Mouse (Mus musculus) testis, adult 2 months (tissue): ENCODE results near the gene Nolc1.

Experiments used
- CTCF ChIP-seq: fragments of 200-500 bp; IDR thresholded peaks from 2 replicates; pipeline ENCODE4 v1.5.1; 2012; ENCODE audit warnings: low read depth, mild to moderate bottlenecking, inconsistent platforms, low read length, moderate library complexity; ENCODE audit not compliant: control insufficient read depth, insufficient read depth, insufficient replicate concordance
- POLR2A ChIP-seq: fragments of 200-500 bp; IDR thresholded peaks from 2 replicates; pipeline ENCODE4 v1.6.1; 2012; ENCODE audit warnings: low read depth, mild to moderate bottlenecking, inconsistent platforms, low read length, moderate library complexity; ENCODE audit not compliant: control insufficient read depth

GRCm38 (mm10) chr19:46068054-46068453, 7.6 kb upstream of the Nolc1 start:
- TF ChIP-seq POLR2A (no peak), CTCF (no peak)
